Comparison of ENCODE assay signal across 11 mouse cellular contexts in the genomic region with DNA sequence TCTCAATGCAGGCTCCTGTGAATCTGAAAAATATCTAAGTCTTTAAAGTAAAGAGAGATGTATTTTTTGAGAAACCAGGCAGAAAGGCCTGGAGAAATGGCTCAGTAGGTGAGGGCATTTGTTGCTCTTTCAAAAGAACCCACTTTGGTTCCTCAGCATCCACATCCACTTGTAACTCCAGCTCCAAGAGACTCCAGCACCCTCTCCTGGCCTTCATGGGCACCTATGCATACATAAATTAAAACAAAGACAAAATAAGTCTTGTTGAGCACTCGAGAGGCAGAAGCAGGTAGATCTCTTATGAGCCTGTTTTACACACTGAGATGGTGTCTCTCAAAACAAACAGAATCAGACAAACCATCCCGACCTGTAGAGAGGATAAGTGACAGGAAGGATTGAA.
"Had no signal": no experiment of that assay in that cellular context is flagged by ENCODE, and none has a peak within 500 bp of the region (broad histone marks: within the 10 kb centered on the region; RNA-seq: fewer than 3 reads in every experiment).

No protein-coding gene starts in this region.

- ATAC-seq: midbrain, embryonic 13.5 days had no signal

- H3K27ac ChIP-seq: limb, embryonic 13.5 days; liver, embryonic 14.5 days; midbrain, embryonic 13.5 days; neural tube, embryonic 12.5 days had no signal

- H3K36me3 ChIP-seq: limb, embryonic 13.5 days; midbrain, embryonic 13.5 days; neural tube, embryonic 12.5 days had no signal

- H3K4me3 ChIP-seq: limb, embryonic 13.5 days; midbrain, embryonic 13.5 days; myocyte; neural tube, embryonic 12.5 days had no signal

- DNase-seq: kidney, postnatal 25 days; layer of hippocampus, adult 9-11 months; left cerebral cortex, postnatal 4 days; lung, adult 18-20 months; thymus, adult 18-20 months; thymus, postnatal 14 days had no signal

- H3K27me3 ChIP-seq: neural tube, embryonic 12.5 days had no signal

- H3K4me1 ChIP-seq: limb, embryonic 13.5 days; neural tube, embryonic 12.5 days had no signal
